ENCODE assay signal across 8 mouse cellular contexts in genomic region chr17:46854640-46855110, GRCm38 (mm10). TPM values are rescaled to one million over a fixed set of nuclear protein-coding genes. Genes with fewer than 3 reads are reported as not detected.
DNase-seq lines count a peak whose midpoint lies in the region; ATAC-seq and TF ChIP-seq lines count a peak whose summit lies in the region.

No protein-coding gene starts in this region.

- peak overlapping the region; percentile 10; the same call in 1 of the 2 replicates for H3K4me3 ChIP-seq in lung, postnatal 0 days (ENCODE audit: low read depth, low read length)
- 0 out of 2 replicates have a peak overlapping the region, but pooled peaks have one; percentile 100 for H3K4me3 ChIP-seq in embryonic facial prominence, embryonic 14.5 days (ENCODE audit: low read depth, low read length)
- peak overlapping the region; percentile 11 for H3K4me3 ChIP-seq in hindbrain, embryonic 16.5 days (ENCODE audit: low read length)
- H3K4me3 ChIP-seq in midbrain, embryonic 10.5 days = peak overlapping the region; percentile 96; the same call in 1 of the 2 replicates

- H3K27me3 ChIP-seq in lung, postnatal 0 days (replicated peaks; ENCODE audit: insufficient read depth, low read length) = no peaks in the 10 kb centered on the region
- no peaks in the 10 kb centered on the region for H3K27me3 ChIP-seq in embryonic facial prominence, embryonic 14.5 days (replicated peaks; ENCODE audit: control insufficient read depth, insufficient read depth, low read length)
- no peaks in the 10 kb centered on the region for H3K27me3 ChIP-seq in hindbrain, embryonic 16.5 days (replicated peaks; ENCODE audit: control insufficient read depth, insufficient read depth, low read length)
- no peaks in the 10 kb centered on the region for H3K27me3 ChIP-seq in midbrain, embryonic 10.5 days (ENCODE audit: low read depth, poor library complexity, severe bottlenecking)

- no peaks in the 10 kb centered on the region for H3K9me3 ChIP-seq in lung, postnatal 0 days (ENCODE audit: low read length)
- H3K9me3 ChIP-seq in embryonic facial prominence, embryonic 14.5 days (ENCODE audit: control insufficient read depth, low read length) = no peaks in the 10 kb centered on the region
- H3K9me3 ChIP-seq in hindbrain, embryonic 16.5 days (ENCODE audit: control insufficient read depth, low read length) = no peaks in the 10 kb centered on the region
- no peaks in the 10 kb centered on the region for H3K9me3 ChIP-seq in midbrain, embryonic 10.5 days (replicated peaks)

- 37% methylated on average over 8 of the region's 8 CpGs for WGBS in lung, postnatal 0 days
- WGBS in embryonic facial prominence, embryonic 14.5 days = 77% methylated on average over 8 of the region's 8 CpGs
- 75% methylated on average over 8 of the region's 8 CpGs for WGBS in hindbrain, embryonic 16.5 days
- 86% methylated on average over 8 of the region's 8 CpGs for WGBS in midbrain, embryonic 10.5 days

- no peak for TF ChIP-seq CTCF in lung, postnatal 0 days (IDR thresholded peaks at IDR 0.05)

- DNase-seq in lung, postnatal 0 days (ENCODE audit: low spot score) = no peak
- no peak for DNase-seq in lung, postnatal 36 days
- DNase-seq in embryonic facial prominence, embryonic 14.5 days (ENCODE audit: low spot score) = no peak
- no peak for DNase-seq in midbrain, embryonic 10.5 days (ENCODE audit: low spot score)
- DNase-seq in left cerebral cortex, postnatal 25 days (ENCODE audit: low spot score in 2 of 2) = no peak
- no peak for DNase-seq in thymus, postnatal 25 days

- H3K27ac ChIP-seq in lung, postnatal 0 days (ENCODE audit: low read length) = peak overlapping the region; percentile 57
- H3K27ac ChIP-seq in embryonic facial prominence, embryonic 14.5 days (replicated peaks; ENCODE audit: low read depth, low read length) = peak overlapping the region; percentile 52; the same call in 1 of the 2 replicates
- peak overlapping the region; percentile 59; the same call in 1 of the 2 replicates for H3K27ac ChIP-seq in hindbrain, embryonic 16.5 days (ENCODE audit: low read depth, low read length)
- peak overlapping the region; percentile 13; the same call in 1 of the 2 replicates for H3K27ac ChIP-seq in midbrain, embryonic 10.5 days (replicated peaks)

- no peak for TF ChIP-seq EP300 in lung, postnatal 0 days (IDR thresholded peaks at IDR 0.05)

- H3K9ac ChIP-seq in lung, postnatal 0 days (replicated peaks; ENCODE audit: low read depth) = 0 out of 2 replicates have a peak overlapping the region, but pooled peaks have one; percentile 32
- peak overlapping the region; percentile 34; the same call in 1 of the 2 replicates for H3K9ac ChIP-seq in embryonic facial prominence, embryonic 14.5 days (ENCODE audit: low read depth, low read length)
- peak overlapping the region; percentile 38 for H3K9ac ChIP-seq in hindbrain, embryonic 16.5 days (ENCODE audit: low read depth, low read length)

- ATAC-seq in lung, postnatal 0 days = no peak
- ATAC-seq in embryonic facial prominence, embryonic 14.5 days (ENCODE audit: low read depth) = no peak
- no peak for ATAC-seq in hindbrain, embryonic 16.5 days
- no peak for ATAC-seq in megakaryocyte progenitor cell, adult 5-6 weeks (replicated peaks; ENCODE audit: poor library complexity)

- intact Hi-C loops in left cerebral cortex, postnatal 25 days (cut with DNase I) = no loop called here

- peak overlapping the region; percentile 73 for H3K4me2 ChIP-seq in lung, postnatal 0 days (replicated peaks; ENCODE audit: low read depth, low read length)
- H3K4me2 ChIP-seq in embryonic facial prominence, embryonic 14.5 days (ENCODE audit: low read depth, low read length) = peak overlapping the region; percentile 68
- peak overlapping the region; percentile 77 for H3K4me2 ChIP-seq in hindbrain, embryonic 16.5 days (ENCODE audit: low read length)

- H3K36me3 ChIP-seq in lung, postnatal 0 days (ENCODE audit: insufficient read depth, low read length) = no peaks in the 10 kb centered on the region
- H3K36me3 ChIP-seq in embryonic facial prominence, embryonic 14.5 days (ENCODE audit: control insufficient read depth, insufficient read depth, low read length) = no peaks in the 10 kb centered on the region
- H3K36me3 ChIP-seq in hindbrain, embryonic 16.5 days (ENCODE audit: control insufficient read depth, insufficient read depth, low read length) = no peaks in the 10 kb centered on the region
- H3K36me3 ChIP-seq in midbrain, embryonic 10.5 days = peaks cover 5% of the 10 kb centered on the region; the same call in 1 of the 2 replicates

- peaks cover 10% of the 10 kb centered on the region; the same call in 1 of the 2 replicates for H3K4me1 ChIP-seq in lung, postnatal 0 days (ENCODE audit: insufficient read depth, low read depth, low read length)
- peaks cover 15% of the 10 kb centered on the region; the same call in 1 of the 2 replicates for H3K4me1 ChIP-seq in embryonic facial prominence, embryonic 14.5 days (ENCODE audit: control insufficient read depth, insufficient read depth, low read length)
- peaks cover 31% of the 10 kb centered on the region for H3K4me1 ChIP-seq in hindbrain, embryonic 16.5 days (ENCODE audit: control insufficient read depth, insufficient read depth, low read depth, low read length)
- H3K4me1 ChIP-seq in midbrain, embryonic 10.5 days = peaks cover 35% of the 10 kb centered on the region

RNA-seq across cellular contexts. Expression of gene Bicral, which starts 3.6 kb away (rescaled TPM):
- 3.0 and 3.4 TPM in 2 replicates for polyA plus RNA-seq in lung, postnatal 0 days (2015; fragmentation: Nextera tagmentation; extraction: Ambion mirVana)
- polyA plus RNA-seq in embryonic facial prominence, embryonic 14.5 days (2014; fragmentation: Nextera tagmentation; extraction: Ambion mirVana) = 5.3 and 5.7 TPM in 2 replicates
- polyA plus RNA-seq in hindbrain, embryonic 16.5 days (2015; fragmentation: Nextera tagmentation; extraction: Ambion mirVana) = 6.0 and 6.2 TPM in 2 replicates
- polyA plus RNA-seq in midbrain, embryonic 10.5 days (2016; fragmentation: Nextera tagmentation; extraction: Ambion mirVana) = 3.1 and 4.4 TPM in 2 replicates
- 10 to 100 TPM; 41.6 to 49.7 TPM for total RNA-seq in left cerebral cortex, postnatal 25 days (2021)
- 20.9 and 26.1 TPM in 2 replicates for total RNA-seq in megakaryocyte progenitor cell, adult 5-6 weeks (2015)
- total RNA-seq in megakaryocyte progenitor cell, adult 5-6 weeks (2017) = 16.2 and 20.3 TPM in 2 replicates

RNA-seq across cellular contexts. Expression of gene Tbcc, which starts 35.8 kb away (rescaled TPM):
- polyA plus RNA-seq in lung, postnatal 0 days (2015; fragmentation: Nextera tagmentation; extraction: Ambion mirVana) = 47.7 and 51.0 TPM in 2 replicates
- polyA plus RNA-seq in embryonic facial prominence, embryonic 14.5 days (2014; fragmentation: Nextera tagmentation; extraction: Ambion mirVana) = 55.0 and 63.3 TPM in 2 replicates
- polyA plus RNA-seq in hindbrain, embryonic 16.5 days (2015; fragmentation: Nextera tagmentation; extraction: Ambion mirVana) = 52.6 and 53.6 TPM in 2 replicates
- polyA plus RNA-seq in midbrain, embryonic 10.5 days (2016; fragmentation: Nextera tagmentation; extraction: Ambion mirVana) = 55.9 and 57.7 TPM in 2 replicates
- total RNA-seq in left cerebral cortex, postnatal 25 days (2021) = 10 to 100 TPM; 32.4 to 36.7 TPM
- 11.3 and 12.5 TPM in 2 replicates for total RNA-seq in megakaryocyte progenitor cell, adult 5-6 weeks (2015)
- 12.5 and 12.8 TPM in 2 replicates for total RNA-seq in megakaryocyte progenitor cell, adult 5-6 weeks (2017)

RNA-seq across cellular contexts. Expression of gene Prph2, which starts 55.6 kb away (rescaled TPM):
- polyA plus RNA-seq in lung, postnatal 0 days (2015; fragmentation: Nextera tagmentation; extraction: Ambion mirVana) = not detected in 2 replicates
- not detected in 2 replicates for polyA plus RNA-seq in embryonic facial prominence, embryonic 14.5 days (2014; fragmentation: Nextera tagmentation; extraction: Ambion mirVana)
- not detected in 2 replicates for polyA plus RNA-seq in hindbrain, embryonic 16.5 days (2015; fragmentation: Nextera tagmentation; extraction: Ambion mirVana)
- not detected in 2 replicates for polyA plus RNA-seq in midbrain, embryonic 10.5 days (2016; fragmentation: Nextera tagmentation; extraction: Ambion mirVana)
- total RNA-seq in left cerebral cortex, postnatal 25 days (2021) = not detected
- not detected in 2 replicates for total RNA-seq in megakaryocyte progenitor cell, adult 5-6 weeks (2015)
- total RNA-seq in megakaryocyte progenitor cell, adult 5-6 weeks (2017) = not detected in 2 replicates

Comparison
In these comparisons a context has a peak if more than half of its experiments do, and no peak if none do; other contexts are left out.
1. H3K4me3 ChIP-seq: peak in every context shown above with its lines; median percentile 100 in embryonic facial prominence, embryonic 14.5 days; 96 in midbrain, embryonic 10.5 days; 11 in hindbrain, embryonic 16.5 days; 10 in lung, postnatal 0 days.